Mouse (Mus musculus) c-Kit-positive CD71-negative TER-119-negative erythroid progenitor cells, embryonic 14.5 days (primary cell): Measurements from ENCODE around the gene Dnajb3.
"Not testable (repeated sequence)": the region's sequence is repeated elsewhere in the genome, so short reads cannot be mapped to it uniquely, and the experiment has no call there.

Experiments used
- DNase-seq: peaks from one replicate; pipeline ENCODE4 v3.0.0-alpha.2; 2013; ENCODE audit warnings: low read depth

Dnajb3 gene

GRCm38 (mm10) chr1:88215466-88216380 lies 10.1 kb upstream of the Dnajb3 start:
- DNase-seq = no peak

- DNase-seq = no peak
Measured at GRCm38 (mm10) chr1:88214462-88214952, 8.9 kb upstream of the Dnajb3 start.

DNA sequence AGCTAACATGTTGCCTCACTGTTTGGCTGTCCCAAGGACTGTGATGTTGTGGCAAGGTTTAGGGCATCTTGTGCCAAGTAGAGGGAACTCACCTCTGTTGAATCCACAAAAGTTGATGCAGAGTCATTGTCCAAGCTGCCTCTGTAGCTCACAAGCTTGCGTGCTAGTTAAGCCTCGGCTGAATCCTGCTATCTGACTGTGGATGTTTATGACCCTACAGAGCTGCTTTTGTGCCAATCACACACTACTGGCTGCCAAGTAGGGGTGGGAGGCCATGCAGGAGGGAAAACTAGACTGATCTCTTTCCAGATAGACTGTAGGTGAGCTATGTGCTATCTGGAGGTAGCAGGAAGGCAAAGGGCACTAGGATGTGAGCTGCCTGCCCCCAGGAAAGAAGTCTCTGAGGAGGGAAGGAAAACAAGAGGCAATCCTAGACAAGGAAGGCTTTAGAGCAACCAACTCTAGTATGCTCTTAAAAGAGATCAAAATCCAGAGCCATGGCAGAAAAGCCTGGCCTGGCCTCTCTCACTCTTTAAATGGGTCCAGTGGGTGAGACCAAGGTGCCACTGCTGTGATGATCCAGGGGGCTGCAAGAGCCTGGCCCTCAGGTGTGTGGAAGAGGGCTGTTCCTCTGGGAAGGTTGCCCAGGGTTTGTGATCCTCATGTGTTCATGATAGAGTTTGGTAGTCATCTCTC lies 8.3 kb upstream of the Dnajb3 start:
- DNase-seq = no peak

DNA sequence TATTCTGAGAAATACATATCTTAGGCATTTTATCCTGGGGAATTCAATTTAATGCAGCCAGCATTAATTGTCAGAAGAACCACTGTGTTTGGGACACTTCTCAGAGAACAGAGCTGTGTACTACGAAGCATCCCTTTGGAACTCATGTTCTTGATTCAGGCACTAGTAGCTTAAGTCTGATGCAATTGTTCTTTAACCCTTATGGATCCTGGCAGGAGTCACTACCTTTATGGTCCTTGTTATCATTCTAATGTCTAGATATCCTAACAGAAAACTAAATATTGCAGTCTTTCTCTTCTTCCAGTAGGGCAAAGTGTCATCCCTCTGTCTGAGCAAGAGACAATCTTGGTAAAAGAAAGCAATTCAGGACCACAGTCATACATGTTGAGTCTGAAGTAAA lies 7.5 kb upstream of the Dnajb3 start:
- DNase-seq = no peak

- DNase-seq = no peak
Measured at GRCm38 (mm10) chr1:88212341-88213045, 6.9 kb upstream of the Dnajb3 start.

DNA sequence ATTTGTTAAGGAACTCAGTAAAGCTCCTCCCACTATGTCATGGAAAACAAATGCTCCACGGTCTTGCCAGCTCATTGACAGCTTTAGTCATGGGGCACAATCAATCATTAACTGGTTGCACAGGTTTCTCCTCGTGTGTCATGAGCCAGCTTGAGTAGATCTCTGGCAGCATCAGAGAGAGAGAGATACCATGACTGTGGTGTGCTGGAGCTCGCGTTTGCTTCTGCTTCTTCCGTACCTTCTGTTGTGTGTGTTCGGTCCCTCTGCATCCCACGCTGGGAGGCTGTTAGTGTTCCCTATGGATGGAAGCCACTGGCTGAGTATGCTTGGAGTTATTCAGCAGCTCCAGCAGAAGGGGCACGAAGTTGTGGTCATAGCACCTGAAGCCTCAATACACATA lies 6.2 kb upstream of the Dnajb3 start, which contains the start of gene Ugt1a1:
TSS of gene Ugt1a1 (plus strand) at position 148 of the 400 bp plus-strand sequence.
- no peak for DNase-seq

DNA sequence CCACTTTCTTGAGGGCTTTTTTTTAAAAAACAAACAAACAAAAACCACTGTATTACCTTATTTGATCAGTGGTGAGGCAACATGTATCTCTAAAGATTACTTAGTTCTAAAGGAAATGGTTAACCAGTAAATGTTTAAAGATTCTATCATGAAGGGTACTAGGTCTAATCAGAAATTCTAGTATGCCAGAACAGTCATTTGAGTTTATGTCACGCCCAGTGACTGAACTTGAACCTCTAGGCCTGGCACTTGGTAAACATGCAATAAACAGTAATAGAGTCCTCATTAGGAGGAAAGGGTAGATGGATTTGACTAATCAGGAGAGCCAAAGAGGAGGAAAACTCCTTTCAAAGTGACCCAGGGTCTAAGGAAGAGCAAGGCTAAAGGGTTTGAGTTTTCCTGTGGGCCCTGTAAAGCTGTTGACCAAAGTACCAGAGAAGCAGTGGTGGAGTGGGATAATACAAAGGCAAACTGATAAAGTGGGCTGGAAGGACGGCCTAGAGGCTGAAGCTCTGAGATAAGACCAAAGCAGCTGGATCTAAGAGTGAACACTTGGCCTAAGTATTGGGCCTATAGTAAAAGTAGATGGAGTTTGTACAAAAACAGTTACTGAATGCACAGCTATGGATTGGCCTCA lies 1.4 kb upstream of the Dnajb3 start:
- DNase-seq = peak; percentile 9

DNA sequence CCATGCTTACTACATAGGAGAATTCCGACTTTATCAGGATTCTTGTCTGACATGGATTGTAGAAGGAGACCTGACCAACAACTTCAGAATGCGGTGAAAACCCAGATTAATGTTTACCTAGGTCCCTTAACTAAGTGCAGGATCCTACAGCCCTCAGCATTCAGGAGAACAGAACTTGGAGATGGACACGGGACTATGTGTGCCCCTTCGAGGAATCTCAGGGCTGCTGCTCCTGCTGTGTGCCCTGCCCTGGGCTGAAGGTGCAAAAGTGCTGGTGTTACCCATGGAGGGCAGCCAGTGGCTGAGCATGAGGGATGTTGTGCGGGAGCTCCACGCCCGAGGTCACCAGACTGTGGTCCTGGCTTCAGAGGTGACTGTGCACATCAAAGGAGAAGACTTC lies 5.1 kb downstream of the Dnajb3 start, which contains the start of gene Ugt1a2:
TSS of gene Ugt1a2 (plus strand) at position 146 of the 400 bp plus-strand sequence.
- no peak for DNase-seq

DNA sequence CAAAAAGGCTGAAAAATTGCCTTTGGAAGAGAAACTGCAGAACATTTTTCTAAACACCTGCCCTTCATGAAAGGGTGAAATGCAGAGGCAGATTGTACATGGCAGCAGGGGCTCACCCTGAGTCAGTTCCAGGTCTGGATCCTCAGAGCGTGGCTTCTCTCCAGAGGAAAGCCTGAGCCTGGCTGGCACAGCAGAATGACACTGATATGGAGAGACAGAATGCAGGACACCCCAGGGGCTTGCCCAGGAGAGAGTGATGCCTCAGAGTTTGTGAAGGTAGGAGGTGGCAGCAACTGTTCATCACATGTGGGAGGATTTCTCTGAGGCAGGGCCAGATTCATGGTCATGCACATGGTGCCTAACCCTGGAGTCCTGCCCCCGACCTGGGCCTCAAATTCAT lies 5.6 kb downstream of the Dnajb3 start:
- no peak for DNase-seq

- no peak for DNase-seq
Measured at GRCm38 (mm10) chr1:88197443-88197842, 8.1 kb downstream of the Dnajb3 start.

DNA sequence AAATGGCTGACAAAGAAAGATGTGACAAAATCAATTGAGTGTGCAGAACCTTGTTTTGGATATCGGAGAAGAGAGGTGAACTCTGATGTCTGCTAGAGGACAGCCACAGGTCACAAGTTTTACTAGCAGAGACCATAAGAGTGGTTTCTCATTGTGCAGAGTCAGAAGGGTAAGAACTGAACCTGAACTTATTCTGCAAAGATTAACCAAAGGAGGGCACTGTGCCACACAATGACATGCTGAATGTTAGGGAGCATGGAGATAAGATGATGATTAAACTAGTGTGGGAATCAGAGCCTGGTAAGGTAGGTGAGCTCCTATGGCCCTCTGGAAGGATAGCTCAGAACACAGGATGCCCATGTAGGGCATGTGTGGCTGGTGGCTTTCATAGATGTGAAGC lies 9.9 kb downstream of the Dnajb3 start:
- no peak for DNase-seq

DNA sequence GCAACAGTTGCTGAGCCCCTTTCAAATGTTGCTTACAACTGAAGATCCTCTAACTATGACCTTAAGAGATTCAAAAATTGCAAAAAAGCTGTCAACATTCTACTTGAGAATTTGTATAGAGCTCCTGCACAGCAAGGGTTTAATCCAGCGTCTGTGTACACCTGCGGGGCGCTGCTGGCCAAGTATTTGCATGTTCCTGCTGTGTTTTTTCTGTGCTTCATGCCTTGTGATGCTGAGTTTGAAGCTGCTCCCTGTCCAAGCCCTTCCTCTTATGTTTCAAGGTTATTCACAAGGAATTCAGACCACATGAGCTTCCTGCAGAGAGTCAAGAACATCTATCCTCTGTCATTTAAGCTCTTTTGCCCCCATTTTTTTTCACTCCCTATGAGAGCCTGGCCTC lies 13.4 kb downstream of the Dnajb3 start:
- DNase-seq = no peak

GRCm38 (mm10) chr1:88186325-88186935 lies 19.2 kb downstream of the Dnajb3 start:
- no peak for DNase-seq

DNA sequence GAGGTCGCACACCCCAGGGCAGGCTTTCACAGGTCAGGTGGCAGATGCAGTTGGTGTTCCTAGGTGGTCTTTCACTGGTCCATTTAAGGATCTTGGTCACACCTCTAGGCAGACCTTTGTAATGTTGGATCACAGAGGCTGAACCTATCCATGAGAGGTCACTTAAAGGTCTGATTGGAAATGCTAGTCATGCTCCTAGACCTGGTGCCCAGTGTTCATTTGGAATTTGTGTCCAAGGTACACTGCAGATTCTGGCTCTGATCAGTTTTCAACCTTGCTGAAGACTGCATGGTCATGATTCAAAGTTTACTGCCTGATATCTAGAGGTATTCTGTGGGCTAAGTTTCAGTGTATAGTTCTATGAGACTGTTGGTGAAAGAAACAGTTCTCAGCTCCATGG lies 25.9 kb downstream of the Dnajb3 start:
- no peak for DNase-seq

GRCm38 (mm10) chr1:88172190-88172589 lies 33.4 kb downstream of the Dnajb3 start:
- DNase-seq = not testable (repeated sequence)

DNA sequence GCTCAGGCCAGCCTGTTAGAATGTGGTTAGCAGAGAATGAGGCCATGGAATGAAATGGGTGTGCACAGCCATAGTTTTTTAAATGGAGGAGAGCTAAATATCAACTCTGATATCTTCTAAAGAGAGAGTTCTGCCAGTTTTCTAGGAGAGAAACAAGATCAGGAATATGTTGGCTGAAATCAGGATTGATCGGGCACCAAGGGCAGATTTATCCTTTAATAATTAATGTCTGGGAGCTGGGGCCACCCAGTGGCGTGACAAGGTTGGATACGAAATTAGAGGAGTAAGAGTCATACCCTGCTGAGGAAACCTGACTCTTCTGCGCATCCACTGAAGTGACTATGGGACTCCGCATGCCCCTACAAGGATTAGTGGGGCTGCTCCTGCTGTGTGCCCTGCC lies 39.9 kb downstream of the Dnajb3 start, which contains the start of gene Ugt1a5:
TSS of gene Ugt1a5 (plus strand) at position 302 of the 400 bp plus-strand sequence.
- no peak for DNase-seq

- DNase-seq = no peak
Measured at GRCm38 (mm10) chr1:88158430-88158829, 47.2 kb downstream of the Dnajb3 start.
